Mouse (Mus musculus) small intestine, adult 2 months (tissue): ENCODE measurements around the gene Clmn.

Experiments
- CTCF ChIP-seq: fragments of 200-500 bp; IDR thresholded peaks from 2 replicates; pipeline ENCODE4 v1.5.1; 2012; ENCODE audit warnings: low read depth, mild to moderate bottlenecking, control low read depth, inconsistent platforms, low read length, moderate library complexity, mixed read lengths; ENCODE audit not compliant: insufficient replicate concordance, insufficient read length; ENCODE audit errors: extremely low read depth
- POLR2A ChIP-seq: fragments of 200-500 bp; IDR thresholded peaks from 2 replicates; pipeline ENCODE4 v1.6.1; 2012; ENCODE audit warnings: low read depth, mild to moderate bottlenecking, control low read depth, inconsistent platforms, low read length, moderate library complexity

- TF ChIP-seq POLR2A = no peak
- no peak for TF ChIP-seq CTCF
These were observed 11.2 kb upstream of the Clmn start for GRCm38 (mm10) chr12:104876053-104876452.
